Mouse (Mus musculus) liver, adult 2 months (tissue): ENCODE measurements around the gene Tmbim7. TPM values are rescaled to one million over a fixed set of nuclear protein-coding genes. Genes with fewer than 3 reads are reported as not detected.

Experiments
- DNase-seq: peaks from one replicate; pipeline ENCODE4 v3.0.0-alpha.2; 2011; ENCODE audit warnings: low read depth, low spot score; ENCODE audit errors: extremely low read depth
- H3K27ac ChIP-seq: fragments of 200-500 bp; replicated peaks from 2 replicates; pipeline ENCODE4 v1.5.1; 2012; ENCODE audit warnings: low read depth, mild to moderate bottlenecking, control low read depth, inconsistent platforms, low read length; ENCODE audit not compliant: insufficient read depth
- H3K27me3 ChIP-seq: fragments of 200-500 bp; 2 replicates; pipeline ENCODE4 v1.6.1; 2012; ENCODE audit warnings: mild to moderate bottlenecking, moderate library complexity, low read length, inconsistent platforms; ENCODE audit not compliant: control insufficient read depth, insufficient read depth
- H3K36me3 ChIP-seq: fragments of 200-500 bp; 2 replicates; pipeline ENCODE4 v1.6.1; 2012; ENCODE audit warnings: low read length, inconsistent platforms; ENCODE audit not compliant: control insufficient read depth, insufficient read depth
- H3K4me1 ChIP-seq: fragments of 200-500 bp; 2 replicates; pipeline ENCODE4 v1.6.1; 2011; ENCODE audit warnings: low read length; ENCODE audit not compliant: control insufficient read depth, insufficient read depth
- H3K4me3 ChIP-seq: fragments of 200-500 bp; 2 replicates; pipeline ENCODE4 v1.5.1; 2011; ENCODE audit warnings: low read depth, mild to moderate bottlenecking, control low read depth, low read length, moderate library complexity; ENCODE audit not compliant: insufficient read depth
- H3K79me2 ChIP-seq: fragments of 200-500 bp; 2 replicates; pipeline ENCODE4 v1.6.1; 2012; ENCODE audit warnings: inconsistent platforms, mild to moderate bottlenecking, low read length, moderate library complexity; ENCODE audit not compliant: control insufficient read depth, insufficient read depth
- H3K9ac ChIP-seq: fragments of 200-500 bp; 2 replicates; pipeline ENCODE4 v1.6.1; 2012; ENCODE audit warnings: low read depth, mild to moderate bottlenecking, control low read depth, inconsistent platforms, low read length
- CTCF ChIP-seq: fragments of 200-500 bp; IDR thresholded peaks from 2 replicates; pipeline ENCODE4 v1.5.1; 2011; ENCODE audit warnings: low read depth, low read length, control low read depth
- POLR2A ChIP-seq: fragments of 200-500 bp; IDR thresholded peaks from 2 replicates; pipeline ENCODE4 v1.6.1; 2011; ENCODE audit warnings: low read length, control low read depth; ENCODE audit not compliant: insufficient read depth; ENCODE audit errors: extremely low read depth
- WGBS: fragments of 180-500 bp; shearing (Covaris S2); methylation state at CpG from one replicate; pipeline ENCODE4 v1.1.7; 2018; 5-methylcytosine and 5-hydroxymethylcytosine counted together
- polyA plus RNA-seq: library from polyadenylated mRNA; depleted of rRNA; stranded (reverse); fragments of >200 nt; gene quantifications from 2 replicates; pipeline ENCODE4 v1.2.3, GENCODE M21; 2012
- total RNA-seq: library from RNA; depleted of rRNA; stranded (reverse); fragments of >200 nt; gene quantifications from 2 replicates; pipeline ENCODE4 v1.2.3, GENCODE M21; 2014

The Tmbim7 gene
- total and polyA plus RNA-seq, 2 experiments, result not detected

GRCm38 (mm10) chr5:3700025-3700424 is 49.0 kb downstream of the Tmbim7 start:
- no peak for DNase-seq
- no peak overlapping the region for H3K27ac ChIP-seq
- no peak overlapping the region for H3K4me3 ChIP-seq
- H3K27me3 ChIP-seq, result no peaks in the 10 kb centered on the region
- no peaks in the 10 kb centered on the region for H3K4me1 ChIP-seq
- WGBS, result 96% methylated on average over 5 of the region's 5 CpGs
- no peaks in the 10 kb centered on the region for H3K79me2 ChIP-seq
- peaks cover 11% of the 10 kb centered on the region for H3K36me3 ChIP-seq
- TF ChIP-seq POLR2A (no peak), CTCF (no peak)
- H3K9ac ChIP-seq, result no peak overlapping the region

- 97% methylated on average over 4 of the region's 4 CpGs for WGBS
Observed at GRCm38 (mm10) chr5:3702180-3702579, 51.2 kb downstream of the Tmbim7 start.

GRCm38 (mm10) chr5:3715800-3716199 is 64.8 kb downstream of the Tmbim7 start:
- Histone ChIP-seq H3K79me2 (no peaks in the 10 kb centered on the region), H3K27me3 (no peaks in the 10 kb centered on the region), H3K4me3 (no peak overlapping the region), H3K9ac (no peak overlapping the region), H3K4me1 (no peaks in the 10 kb centered on the region), H3K27ac (no peak overlapping the region), H3K36me3 (peaks cover 12% of the 10 kb centered on the region)
- TF ChIP-seq POLR2A (no peak), CTCF (no peak)
- 98% methylated on average over 5 of the region's 5 CpGs for WGBS
- DNase-seq, result no peak

More at GRCm38 (mm10) chr5:3702180-3702579, 51.2 kb downstream of the Tmbim7 start:
- DNase-seq, result no peak
- Histone ChIP-seq H3K4me3 (no peak overlapping the region), H3K79me2 (no peaks in the 10 kb centered on the region), H3K27ac (no peak overlapping the region), H3K9ac (no peak overlapping the region), H3K27me3 (no peaks in the 10 kb centered on the region), H3K4me1 (no peaks in the 10 kb centered on the region), H3K36me3 (peaks cover 12% of the 10 kb centered on the region)
- no peak for TF ChIP-seq POLR2A
- TF ChIP-seq CTCF, result no peak

- Histone ChIP-seq H3K27me3 (no peaks in the 10 kb centered on the region), H3K36me3 (peaks cover 16% of the 10 kb centered on the region), H3K27ac (no peak overlapping the region), H3K9ac (no peak overlapping the region), H3K79me2 (no peaks in the 10 kb centered on the region), H3K4me3 (no peak overlapping the region), H3K4me1 (no peaks in the 10 kb centered on the region)
- DNase-seq, result no peak
- 92% methylated on average over 4 of the region's 4 CpGs for WGBS
- no peak for TF ChIP-seq POLR2A
- no peak for TF ChIP-seq CTCF
Observed at GRCm38 (mm10) chr5:3719371-3719770, 68.4 kb downstream of the Tmbim7 start.

- DNase-seq, result no peak
- Histone ChIP-seq H3K27ac (no peak overlapping the region), H3K9ac (no peak overlapping the region), H3K27me3 (no peaks in the 10 kb centered on the region), H3K4me1 (no peaks in the 10 kb centered on the region), H3K36me3 (peaks cover 20% of the 10 kb centered on the region), H3K79me2 (no peaks in the 10 kb centered on the region), H3K4me3 (no peak overlapping the region)
- TF ChIP-seq CTCF (no peak), POLR2A (no peak)
- WGBS, result 90% methylated on average over 2 of the region's 2 CpGs
Observed at GRCm38 (mm10) chr5:3722873-3723272, 71.9 kb downstream of the Tmbim7 start.

GRCm38 (mm10) chr5:3723415-3723814 is 72.4 kb downstream of the Tmbim7 start:
- no peak for DNase-seq
- WGBS, result 95% methylated on average over 2 of the region's 2 CpGs
- no peak overlapping the region for H3K9ac ChIP-seq

More at GRCm38 (mm10) chr5:3723415-3723814, 72.4 kb downstream of the Tmbim7 start:
- Histone ChIP-seq H3K36me3 (peaks cover 23% of the 10 kb centered on the region), H3K27me3 (no peaks in the 10 kb centered on the region), H3K27ac (no peak overlapping the region), H3K79me2 (no peaks in the 10 kb centered on the region), H3K4me3 (no peak overlapping the region), H3K4me1 (no peaks in the 10 kb centered on the region)
- TF ChIP-seq CTCF, result no peak
- TF ChIP-seq POLR2A, result no peak
